Mouse (Mus musculus) spleen, postnatal 14 days (tissue): Measurements from ENCODE around the gene Nav3.

ENCODE experiments used
- DNase-seq, 2 experiments: peaks; one replicate each; pipeline ENCODE4 v3.0.0; 2021 to 2022; ENCODE audit warnings: low spot score in 2 of 2

Nav3 gene

DNA sequence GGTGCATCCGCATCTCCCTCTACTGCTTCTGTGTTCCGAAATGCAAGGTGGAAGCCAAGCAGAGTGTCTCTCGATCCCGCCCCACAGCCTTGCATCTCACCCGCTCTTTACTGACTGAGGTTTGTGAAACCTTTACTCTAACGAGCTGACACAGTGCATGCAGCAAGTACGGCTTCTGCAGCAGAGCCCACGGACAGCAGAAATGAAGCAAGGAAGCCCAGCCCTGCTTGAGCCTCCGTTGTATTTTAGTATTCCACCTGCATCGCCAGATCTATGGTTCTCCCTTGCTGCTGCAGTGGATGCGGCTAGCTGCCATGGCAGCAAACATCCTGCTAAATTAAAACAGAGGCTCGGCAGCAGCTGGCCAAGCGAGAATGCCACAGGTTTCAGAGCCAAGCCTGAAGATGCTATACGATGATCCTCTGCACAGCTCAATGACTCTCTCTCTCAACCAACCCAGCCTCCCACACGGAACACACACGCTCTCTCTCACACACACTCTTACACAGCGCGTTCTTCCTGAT, 623.2 kb downstream of the Nav3 start:
- no peak for DNase-seq

- DNase-seq, result no peak
These were observed 649.1 kb downstream of the Nav3 start for GRCm38 (mm10) chr10:109806782-109807493.

- DNase-seq, result no peak
These were observed 652.6 kb downstream of the Nav3 start for GRCm38 (mm10) chr10:109803441-109803840.

GRCm38 (mm10) chr10:109802236-109802635, 653.8 kb downstream of the Nav3 start:
- no peak for DNase-seq

DNA sequence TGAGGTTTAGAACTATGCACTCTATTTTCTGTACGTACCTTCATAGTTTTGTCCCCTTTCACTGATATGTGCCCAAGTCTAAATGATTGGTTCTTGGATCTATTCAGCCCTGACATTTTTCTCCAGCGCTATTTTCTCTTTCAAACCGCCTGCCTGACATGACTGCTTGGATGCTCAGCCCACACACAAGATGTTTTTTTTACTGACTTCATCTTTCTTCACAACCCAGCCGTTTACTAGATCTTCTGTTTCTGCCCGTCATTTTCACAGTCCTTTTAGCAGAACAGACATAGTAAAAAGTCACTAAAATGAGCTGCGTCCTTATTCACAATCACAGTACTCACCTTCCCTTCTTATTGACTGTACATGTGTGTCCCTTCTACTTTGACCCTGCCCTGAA, 656.8 kb downstream of the Nav3 start:
- DNase-seq, result no peak

- DNase-seq, result no peak
These were observed 659.0 kb downstream of the Nav3 start for GRCm38 (mm10) chr10:109796981-109797380.

- no peak for DNase-seq
These were observed 662.5 kb downstream of the Nav3 start for GRCm38 (mm10) chr10:109793491-109793890.

DNA sequence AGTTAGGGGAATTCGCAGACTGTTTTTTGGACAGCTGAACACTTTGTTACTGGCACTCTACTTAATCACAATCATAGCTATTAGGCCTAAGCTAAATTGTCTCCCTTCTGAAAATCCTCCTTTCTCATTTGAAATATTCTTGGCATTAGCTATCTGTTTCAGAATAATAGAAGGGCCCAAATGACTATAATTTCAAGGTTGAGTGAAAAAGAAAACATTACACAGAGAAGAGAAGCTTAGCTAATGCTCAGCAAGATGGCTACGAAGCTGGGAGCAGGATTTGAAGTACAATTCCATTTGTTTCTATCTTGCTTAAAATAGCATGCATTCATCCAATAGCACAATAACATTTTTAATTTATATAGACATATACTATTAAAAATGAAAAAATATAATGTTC, 667.3 kb downstream of the Nav3 start:
- no peak for DNase-seq

DNA sequence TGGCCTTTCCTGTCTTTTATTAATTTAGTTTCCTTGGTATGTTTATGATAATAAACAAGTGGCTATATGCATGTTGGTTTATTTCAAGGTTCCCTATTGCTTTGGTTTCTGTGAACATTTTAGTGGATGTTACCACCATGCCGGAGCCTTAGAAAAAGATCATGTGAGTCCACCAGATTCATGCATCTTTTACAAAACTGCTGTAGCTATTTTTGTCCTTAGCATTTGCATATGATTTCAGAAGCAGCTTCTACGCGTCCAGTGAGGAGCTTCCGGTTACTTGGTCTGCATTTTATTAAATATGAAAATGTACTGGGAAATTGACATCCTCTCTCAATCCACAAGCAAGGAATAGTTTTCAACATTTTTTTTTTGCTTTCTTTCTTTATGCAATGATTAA, 676.9 kb downstream of the Nav3 start:
- DNase-seq, result no peak

- DNase-seq, result no peak
These were observed 686.9 kb downstream of the Nav3 start for GRCm38 (mm10) chr10:109769092-109769491.

- no peak for DNase-seq
These were observed 690.4 kb downstream of the Nav3 start for GRCm38 (mm10) chr10:109765650-109766049.

DNA sequence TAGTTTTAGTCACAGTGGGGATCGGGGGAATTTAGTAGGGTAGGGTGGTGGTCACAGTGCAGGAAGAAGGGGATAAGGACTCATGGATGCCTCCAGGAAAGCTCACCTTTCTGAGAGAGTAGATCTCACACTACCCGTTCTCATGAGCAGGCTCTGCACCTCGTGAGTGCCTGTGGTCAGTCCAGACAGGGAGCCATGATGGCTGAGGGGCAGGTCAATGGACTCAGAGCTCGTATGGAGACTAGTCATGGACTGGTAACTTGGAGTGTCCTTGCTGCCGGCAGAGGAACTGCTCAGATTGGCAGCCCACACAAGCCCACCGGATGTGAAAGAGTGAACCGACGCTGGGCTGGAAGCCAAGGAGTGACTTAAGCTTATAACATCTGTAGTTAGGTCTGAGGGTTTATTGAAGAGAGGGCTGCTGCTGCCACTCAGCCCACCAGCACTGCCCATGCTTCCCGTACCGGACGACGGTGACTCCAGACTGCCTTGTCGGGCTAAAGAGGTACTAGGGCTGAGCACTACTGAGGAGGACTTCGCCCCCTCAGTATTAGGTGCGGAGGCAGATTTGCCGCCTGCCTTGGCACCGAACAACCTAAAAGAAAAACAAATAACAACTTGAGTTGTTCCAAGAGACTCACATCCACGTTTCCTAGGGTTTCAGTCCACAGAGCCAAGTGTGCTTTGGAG, 691.4 kb downstream of the Nav3 start:
- DNase-seq, result no peak

- DNase-seq, result no peak
These were observed 696.9 kb downstream of the Nav3 start for GRCm38 (mm10) chr10:109758921-109759600.

DNA sequence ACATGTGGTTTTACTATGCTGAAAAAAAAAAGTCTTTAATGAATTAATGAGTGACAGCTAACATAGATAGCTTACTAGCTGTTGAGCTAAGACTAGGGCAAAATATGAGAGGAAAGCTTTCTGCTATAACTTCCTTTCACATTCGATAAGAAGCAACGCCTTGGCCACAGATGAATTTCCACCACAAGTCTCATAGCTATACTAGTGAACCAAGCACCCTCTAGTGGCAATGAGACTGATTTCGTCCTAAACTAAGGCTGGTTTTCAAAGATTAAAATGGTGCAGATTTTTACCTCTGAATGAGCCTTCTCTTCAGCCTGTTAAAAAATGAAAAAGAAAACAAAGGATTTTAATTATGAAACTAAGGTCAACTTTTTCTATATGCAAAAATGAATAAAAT, 709.1 kb downstream of the Nav3 start:
- no peak for DNase-seq

GRCm38 (mm10) chr10:109741664-109742063, 714.3 kb downstream of the Nav3 start:
- DNase-seq, result no peak

DNA sequence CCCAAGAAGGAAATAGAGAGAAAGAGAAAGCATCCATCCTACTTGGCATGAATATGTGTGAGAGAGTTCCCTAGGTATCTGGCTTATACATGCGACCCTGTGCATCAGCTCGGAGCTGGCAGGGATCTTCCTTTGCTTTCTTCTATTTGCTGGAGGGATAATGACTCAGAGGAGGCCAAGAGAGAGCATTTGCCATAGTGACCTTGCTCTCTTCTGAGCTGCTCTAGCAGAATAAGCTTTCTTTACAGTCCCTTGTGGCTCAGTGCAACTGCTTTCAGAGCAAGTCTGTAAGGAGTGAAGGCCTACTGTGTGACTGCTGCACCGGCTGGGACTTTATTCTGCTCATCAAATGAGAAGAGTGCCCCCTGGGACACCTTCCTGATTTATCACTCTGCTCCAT, 715.7 kb downstream of the Nav3 start:
- DNase-seq, result no peak

GRCm38 (mm10) chr10:109723646-109724045, 732.4 kb downstream of the Nav3 start:
- DNase-seq, result no peak

DNA sequence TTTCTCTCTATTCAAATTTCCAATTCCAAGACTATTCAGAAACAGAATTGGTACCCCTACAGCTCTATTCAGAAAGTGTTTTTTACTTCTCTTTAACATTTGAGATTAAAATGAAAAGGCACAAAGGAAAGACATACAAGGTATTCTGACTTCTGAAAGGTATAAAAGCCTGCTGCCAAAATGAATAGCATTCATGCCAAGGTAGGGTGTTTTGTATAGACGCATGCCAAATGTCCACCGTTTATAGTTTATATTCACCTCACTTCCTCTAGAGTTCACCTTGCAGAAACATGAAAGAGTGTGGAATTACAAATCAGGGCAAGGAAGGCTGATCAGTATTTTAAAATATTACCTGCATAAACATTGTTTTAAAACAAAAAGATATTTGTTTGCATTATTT, 737.2 kb downstream of the Nav3 start:
- DNase-seq, result no peak

GRCm38 (mm10) chr10:109718390-109718789, 737.6 kb downstream of the Nav3 start:
- DNase-seq, result no peak

GRCm38 (mm10) chr10:109713001-109713400, 743.0 kb downstream of the Nav3 start:
- DNase-seq, result no peak

DNA sequence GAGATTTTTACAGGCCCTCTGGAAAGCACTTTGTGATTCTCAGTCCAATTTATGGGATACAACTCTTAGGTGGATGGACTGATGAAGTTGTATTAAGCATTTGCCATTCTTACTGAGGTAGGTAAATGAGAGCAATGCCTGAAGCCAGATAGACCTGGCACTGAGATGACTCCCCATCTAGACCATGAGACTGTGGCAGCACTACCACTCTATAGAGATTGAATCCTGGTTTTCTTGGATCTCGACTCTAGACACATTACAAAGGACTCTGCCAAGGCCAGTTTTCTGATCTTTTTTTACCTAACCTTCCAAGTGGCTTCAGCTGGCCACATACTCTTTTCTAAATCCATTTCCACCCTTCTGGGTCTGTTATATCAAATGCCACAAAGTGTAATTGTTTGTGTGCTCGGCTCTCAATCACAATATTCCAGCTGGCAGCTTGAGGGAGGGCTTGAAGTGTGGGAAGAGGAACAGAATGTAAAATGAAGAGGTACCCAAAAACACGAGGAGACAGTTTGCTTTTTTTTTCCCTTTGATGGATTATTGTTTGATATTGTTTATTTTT, 756.2 kb downstream of the Nav3 start:
- no peak for DNase-seq

- DNase-seq, result no peak
These were observed 765.4 kb downstream of the Nav3 start for GRCm38 (mm10) chr10:109690564-109690963.
